Mouse (Mus musculus): ENCODE results near the gene Kcmf1.

Kcmf1 gene

DNA sequence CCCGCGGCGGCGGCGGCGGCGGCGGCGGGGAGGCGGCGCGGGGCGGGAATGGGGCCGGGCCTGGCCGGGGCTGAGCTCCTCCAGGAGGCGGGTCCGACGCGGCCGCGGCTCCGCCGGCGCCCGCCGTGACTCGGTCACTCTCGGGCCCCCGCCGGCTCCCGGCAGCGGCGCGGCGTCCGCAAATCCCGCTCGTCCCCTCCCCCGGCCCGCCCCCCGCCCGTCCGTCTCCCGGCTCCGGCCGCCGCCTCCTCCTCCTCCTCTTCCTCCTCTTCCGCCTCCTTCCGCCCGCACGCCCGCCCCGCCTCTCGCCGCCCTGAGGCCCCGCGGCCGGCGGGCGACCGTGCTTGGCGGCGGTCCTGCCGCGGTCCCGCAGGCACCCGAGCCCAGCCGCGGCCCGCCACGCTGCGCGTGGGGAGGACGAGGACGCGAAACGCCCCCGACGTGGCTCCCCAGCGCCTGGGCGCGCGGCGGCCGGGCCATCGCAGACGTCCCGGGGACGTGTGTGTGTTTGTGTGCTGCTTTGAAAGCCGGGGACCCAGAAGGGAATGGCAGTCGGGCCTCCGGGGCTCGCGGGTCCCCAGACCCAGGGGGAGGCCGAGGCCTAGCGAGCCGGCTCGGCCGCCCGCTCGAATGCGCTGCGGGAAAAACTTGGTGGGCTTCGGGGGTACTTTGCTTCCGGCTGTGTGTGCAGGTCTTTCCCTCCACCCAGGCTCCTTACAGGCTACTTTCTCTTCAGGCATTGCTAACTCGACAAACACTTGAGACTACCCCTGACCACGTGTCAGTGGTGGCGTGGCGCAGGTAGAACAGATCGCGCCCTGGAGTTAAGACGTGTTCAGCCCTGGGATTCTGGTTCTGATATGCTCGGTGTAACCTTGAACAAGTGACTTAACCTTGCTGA is at the start of gene Kcmf1:
TSS of gene Kcmf1 (minus strand) at position 199 of the 901 bp plus-strand sequence.
- DNase-seq (ENCODE audit: low spot score), result peak; percentile 80

DNA sequence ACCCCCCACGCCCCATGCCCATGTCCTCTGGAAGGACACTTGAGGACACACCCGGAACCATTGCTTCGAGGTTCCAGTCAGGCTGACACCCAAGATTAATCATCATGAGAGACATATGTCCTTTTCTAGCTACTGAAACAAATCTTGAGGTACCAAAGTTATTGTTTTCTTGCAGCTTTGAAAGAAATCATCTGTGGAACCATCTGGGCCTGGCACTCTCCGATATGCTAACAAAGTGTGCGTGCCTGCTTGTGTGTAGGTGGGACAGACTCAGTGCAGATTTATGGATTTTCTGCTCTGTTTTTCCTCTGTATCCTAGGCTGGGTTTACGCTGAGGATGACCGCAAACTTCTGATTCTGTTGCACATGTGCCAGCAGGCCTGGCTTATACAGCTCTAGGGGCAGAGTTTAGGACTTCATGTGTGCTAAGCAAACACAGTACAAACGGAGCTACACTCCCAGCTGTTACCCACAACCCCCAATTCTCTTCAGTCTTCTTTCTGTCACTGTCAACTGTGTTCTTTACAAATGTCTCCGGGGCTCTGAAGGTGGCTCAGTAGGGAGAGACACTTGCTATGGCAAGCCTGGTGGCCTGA is 49.5 kb upstream of the Kcmf1 start:
- no peak for DNase-seq (ENCODE audit: low spot score)

DNA sequence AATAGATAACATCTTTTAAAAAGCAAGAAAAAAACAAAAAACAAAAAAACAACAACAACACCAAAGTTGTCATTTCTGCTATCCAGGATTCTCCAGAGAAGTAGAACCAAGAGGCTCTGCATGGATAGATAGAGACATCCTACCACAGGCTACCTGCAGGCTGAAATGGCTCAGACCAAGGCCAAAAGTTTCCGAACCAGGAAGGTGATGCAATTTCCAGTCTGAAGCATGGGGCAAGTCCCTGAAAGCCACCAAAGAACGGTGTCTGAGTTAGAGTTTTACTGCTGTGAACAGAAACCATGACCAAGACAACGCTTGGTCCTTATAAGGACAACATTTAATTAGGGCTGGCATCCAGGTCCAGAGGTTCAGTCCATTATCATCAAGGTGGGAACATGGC is 48.6 kb upstream of the Kcmf1 start:
- DNase-seq (ENCODE audit: low spot score), result no peak

DNA sequence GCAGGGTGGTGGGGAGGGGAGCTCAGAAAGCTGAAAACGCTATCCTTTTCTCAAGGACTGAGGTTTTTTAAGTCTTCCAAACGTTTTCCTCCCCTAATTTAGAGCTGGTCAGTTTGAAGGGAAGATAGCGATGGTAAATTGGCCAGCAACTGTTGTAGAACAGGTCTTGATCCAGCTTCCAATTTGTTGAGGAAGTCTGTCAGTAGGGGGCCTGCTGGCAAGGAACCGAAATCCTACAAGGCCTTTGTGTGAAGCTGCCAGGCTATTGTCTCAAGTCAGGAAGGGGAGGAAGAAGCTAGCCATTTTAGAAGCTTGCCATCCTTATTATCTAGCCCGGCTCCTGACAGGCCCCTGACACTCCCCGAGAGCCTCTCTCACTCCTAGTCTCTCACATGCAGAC is 48.2 kb upstream of the Kcmf1 start:
- DNase-seq (ENCODE audit: low spot score), result no peak

DNA sequence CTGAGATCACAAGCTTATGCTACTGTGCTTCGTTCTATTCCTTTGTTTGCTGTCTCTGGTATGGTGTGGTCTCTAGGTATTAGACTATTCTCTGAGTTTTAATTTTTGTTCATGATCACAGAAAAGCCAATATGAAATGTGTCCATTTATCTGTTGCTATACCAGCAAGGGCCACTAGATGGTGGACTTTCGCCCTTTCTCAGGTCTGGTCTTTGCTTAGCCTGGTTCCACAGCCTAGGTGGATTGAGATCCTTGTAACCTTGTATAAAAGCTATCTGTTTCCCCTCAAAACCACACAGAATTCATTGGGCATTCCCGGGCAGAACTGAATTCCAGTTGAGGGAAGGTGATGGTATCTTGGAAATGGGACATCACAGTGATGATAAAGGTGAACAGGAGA is 40.7 kb upstream of the Kcmf1 start:
- DNase-seq (ENCODE audit: low spot score), result no peak

DNA sequence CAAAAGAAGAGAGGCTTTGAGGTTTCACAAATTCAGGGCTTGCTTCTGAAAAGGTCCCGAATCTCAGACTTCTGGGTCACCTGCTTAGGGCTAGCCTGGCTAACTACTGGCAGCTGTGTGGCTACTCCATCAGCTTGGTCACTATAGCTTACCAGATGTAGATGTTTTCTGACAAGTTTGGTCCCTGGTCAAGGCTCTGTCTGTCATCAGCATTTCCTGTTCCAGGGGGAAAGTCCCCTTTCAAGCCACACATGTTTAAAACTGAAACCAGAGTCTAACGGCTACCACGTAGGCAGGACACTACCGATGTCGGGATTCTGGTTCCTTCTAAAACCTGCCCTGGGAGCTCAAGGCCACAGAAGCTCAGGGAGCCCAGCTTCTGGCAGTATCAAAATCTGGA is 38.1 kb upstream of the Kcmf1 start:
- DNase-seq (ENCODE audit: low spot score), result no peak

DNA sequence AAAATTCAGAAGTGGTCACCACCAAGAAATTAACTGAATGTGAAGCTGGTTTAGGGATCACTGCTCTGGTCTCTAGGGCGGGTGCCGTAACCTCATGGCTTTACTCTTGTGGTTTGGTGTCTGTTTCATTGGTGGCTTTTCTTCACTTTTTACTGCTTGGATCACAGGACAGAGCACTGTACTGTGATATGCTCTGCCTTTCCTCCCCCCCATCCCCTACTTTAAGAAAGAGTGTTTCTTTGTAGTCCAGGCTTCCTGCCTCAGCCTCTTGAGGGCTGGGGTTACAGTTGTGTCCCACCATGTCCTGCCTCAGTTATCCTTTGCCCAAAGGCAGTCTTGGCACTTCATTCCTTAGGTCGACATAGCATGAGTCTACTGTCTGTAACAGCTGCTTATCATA is 37.7 kb upstream of the Kcmf1 start:
- DNase-seq (ENCODE audit: low spot score), result no peak

DNA sequence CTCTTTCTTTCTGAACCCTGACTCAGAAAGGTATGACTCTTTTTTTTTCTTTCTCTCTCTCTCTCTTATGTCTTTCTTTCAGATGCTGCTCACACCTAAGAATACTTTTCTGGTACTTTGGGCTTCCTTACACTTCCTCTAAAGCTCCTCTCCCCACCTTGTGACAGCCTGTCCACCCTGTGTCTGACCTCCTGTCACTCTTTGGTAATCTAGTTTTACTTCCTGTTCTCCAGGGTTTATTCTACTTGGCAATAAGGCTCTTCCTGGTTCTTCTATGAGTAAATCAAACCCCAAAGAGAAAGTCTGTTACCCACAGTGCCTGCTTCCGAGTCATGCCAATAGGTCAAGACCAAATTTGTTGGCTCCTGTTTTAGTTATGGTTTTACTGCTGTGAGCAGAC is 33.2 kb upstream of the Kcmf1 start:
- no peak for DNase-seq (ENCODE audit: low spot score)

DNA sequence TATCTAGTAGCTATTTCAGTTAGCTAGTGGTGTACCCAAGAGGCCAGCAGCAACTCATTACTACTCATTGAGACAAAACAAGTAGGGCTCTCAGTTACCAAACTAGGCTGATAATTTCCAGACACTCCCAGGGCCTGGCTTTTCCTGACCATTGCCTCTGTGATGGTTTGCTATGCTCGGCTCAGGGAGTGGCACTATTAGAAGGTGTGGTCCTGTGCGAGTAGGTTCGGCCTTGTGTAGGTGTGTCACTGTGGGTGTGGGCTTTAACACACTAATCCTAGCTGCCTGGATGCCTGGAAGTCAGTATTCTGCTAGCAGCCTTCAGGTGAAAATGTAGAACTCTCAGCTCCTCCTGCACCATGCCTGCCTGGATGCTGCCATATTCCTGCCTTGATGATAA is 31.8 kb upstream of the Kcmf1 start:
- DNase-seq (ENCODE audit: low spot score), result no peak

DNA sequence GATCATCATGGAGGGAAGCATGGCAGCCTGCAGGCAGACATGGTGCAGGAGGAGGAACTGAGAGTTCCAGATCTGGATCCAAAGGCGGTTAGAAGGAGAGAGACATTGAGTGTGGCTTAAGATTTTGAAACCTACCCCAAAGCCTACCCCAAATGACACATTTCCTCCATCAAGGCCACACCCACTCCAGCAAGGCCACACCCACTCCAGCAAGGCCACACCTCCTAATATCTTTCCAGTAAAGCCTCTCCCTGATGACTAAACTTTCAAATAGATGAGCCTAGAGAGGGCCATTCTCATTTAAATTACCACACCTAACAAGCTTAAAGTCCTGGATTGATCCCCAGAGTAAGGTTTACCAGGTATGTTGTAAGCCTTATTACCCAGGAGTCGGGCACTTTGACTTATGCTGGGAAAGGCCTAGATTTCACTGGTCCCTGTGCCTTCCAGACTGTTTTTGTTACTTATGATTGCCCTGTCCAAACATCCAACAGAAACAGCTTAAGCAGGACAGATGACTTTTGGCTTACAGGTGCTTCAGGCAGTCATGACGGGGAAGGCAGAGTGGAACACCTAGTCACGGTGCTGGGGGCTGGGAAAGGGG is 30.1 kb upstream of the Kcmf1 start:
- DNase-seq (ENCODE audit: low spot score), result no peak

DNA sequence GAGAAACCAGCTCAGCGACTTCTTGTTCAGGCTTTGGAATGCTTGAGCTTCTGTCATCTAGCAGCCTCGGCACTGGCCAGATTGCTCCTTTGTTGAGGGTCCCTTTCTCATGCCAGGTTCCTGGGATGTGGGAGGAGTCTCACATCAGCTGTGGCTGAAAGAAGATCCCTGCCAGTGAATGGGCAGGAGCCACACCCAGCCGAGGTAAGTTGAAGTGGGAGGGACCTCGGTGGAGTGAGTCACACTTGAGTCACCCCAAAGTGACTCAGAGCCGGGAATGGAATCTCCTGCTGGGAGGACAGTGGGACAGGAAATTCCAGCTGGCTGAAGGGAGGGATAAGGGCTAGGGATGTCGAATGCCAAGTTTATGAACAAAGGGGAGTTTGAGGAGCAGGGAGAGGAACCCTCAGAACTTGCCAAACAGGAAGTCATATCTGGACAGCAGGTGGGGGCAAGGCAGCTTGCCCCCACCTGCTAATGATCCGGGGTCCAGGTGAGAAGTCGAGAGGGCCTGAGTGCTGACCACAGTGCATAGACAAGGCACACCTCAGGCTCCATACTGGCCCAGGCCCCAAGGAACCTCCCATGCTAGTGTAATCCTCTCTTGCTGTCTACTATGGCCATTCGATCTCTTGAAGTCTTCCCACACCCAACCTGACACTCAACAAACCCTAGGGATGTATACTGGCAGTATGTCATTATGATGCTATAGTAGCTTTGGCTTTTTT is 27.1 kb upstream of the Kcmf1 start:
- no peak for DNase-seq (ENCODE audit: low spot score)

DNA sequence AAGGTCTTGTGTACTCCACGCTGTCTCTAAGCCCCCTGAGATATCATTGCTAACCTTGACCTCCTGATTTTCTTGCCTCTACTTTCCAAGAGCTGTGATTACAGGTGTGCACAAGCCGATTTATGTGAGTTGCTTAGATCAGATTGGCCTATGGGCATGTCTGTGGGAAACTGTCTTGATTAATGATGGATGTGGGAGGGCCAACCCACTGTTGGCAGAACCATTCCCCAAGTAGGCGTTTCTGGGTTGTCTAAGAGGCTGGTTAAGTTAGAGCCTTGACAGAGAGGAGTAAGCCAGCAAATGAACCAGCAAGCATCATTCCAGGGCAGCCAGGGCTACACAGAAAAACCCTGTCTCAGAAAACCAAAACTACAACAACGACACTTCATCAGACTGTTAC is 26.3 kb upstream of the Kcmf1 start:
- DNase-seq (ENCODE audit: low spot score), result no peak

DNA sequence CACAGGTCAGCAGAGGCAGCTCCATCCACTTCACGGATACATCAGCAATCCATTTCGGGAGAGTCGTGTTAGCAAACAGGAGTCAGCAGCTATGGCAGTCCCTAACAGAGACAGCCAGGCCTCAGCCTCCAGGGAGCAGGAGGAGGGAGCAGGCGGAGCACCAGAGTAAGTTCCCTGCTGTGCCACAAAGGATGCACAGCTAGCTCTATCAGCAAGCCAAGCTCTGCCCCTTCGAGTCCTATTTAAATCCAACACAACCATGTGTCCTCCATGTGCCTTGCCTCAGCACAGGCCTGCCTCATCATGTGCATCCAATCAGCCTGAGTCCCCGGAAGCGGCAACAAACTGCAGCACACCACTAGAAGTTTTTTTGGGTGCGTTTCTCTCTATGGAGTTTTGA is 23.6 kb upstream of the Kcmf1 start:
- DNase-seq (ENCODE audit: low spot score), result no peak

DNA sequence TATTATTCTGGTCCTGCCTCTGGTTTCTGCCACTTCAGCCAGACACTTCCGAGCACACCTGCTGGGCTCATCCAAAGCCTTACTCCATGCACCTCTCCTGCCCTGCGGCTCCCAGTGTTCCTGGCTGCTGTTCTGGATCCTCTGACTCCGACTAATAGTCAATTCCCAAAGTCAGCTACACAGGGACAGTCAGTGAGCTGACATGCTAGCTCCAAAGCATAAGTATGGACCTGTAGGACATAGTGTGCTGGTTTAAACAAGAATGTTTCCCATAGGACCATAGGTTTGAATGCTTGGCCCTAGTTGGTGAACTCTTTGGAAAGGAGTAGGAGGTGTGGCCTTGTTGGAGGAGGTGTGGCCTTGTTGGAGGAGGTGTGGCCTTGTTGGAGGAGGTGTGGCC is 21.3 kb upstream of the Kcmf1 start:
- no peak for DNase-seq (ENCODE audit: low spot score)

DNA sequence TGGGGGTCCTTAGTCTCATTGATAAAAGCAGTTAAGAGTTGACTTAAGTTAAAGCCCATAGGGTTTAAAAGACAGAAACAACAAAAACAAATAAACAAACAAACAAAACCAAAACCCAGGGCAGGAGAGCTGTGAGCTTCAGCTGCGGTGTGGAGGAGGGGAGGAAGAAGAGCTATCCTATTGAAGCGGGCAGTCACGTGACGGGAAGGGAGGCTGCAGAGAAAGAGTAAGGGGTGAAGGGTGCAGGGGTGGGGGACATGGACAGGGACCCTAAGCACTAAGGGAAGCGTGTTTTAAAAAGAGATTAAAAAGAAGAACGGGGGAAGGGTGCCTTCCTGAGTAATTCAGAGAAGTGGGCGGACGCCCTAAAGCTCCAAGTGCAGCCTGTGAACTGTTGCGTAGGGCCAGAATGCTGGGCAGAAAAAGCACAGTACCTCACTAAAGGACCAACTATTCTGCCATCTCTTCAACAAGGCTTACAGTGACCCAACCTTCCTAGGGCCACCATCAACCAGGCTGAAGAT is 18.8 kb upstream of the Kcmf1 start:
- no peak for DNase-seq (ENCODE audit: low spot score)

DNA sequence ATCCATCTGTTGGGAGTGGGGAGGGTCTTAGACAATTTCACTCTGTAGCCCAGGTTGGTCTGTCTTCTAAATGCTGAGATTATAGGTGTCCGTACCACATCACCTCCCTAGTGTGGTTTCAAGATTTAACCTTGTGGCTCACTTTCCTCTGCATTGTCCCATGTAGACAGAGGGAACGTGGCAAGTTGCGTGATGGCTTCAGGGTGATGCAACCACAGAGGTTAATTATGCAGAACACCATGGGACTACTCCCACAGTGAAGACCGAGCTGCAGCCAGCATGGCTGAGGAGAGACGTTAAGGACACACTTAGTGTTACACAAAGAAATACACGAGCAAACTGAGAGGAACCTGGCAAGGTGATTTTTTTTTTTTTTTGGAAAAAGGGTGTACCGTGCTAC is 16.6 kb upstream of the Kcmf1 start:
- DNase-seq (ENCODE audit: low spot score), result no peak

DNA sequence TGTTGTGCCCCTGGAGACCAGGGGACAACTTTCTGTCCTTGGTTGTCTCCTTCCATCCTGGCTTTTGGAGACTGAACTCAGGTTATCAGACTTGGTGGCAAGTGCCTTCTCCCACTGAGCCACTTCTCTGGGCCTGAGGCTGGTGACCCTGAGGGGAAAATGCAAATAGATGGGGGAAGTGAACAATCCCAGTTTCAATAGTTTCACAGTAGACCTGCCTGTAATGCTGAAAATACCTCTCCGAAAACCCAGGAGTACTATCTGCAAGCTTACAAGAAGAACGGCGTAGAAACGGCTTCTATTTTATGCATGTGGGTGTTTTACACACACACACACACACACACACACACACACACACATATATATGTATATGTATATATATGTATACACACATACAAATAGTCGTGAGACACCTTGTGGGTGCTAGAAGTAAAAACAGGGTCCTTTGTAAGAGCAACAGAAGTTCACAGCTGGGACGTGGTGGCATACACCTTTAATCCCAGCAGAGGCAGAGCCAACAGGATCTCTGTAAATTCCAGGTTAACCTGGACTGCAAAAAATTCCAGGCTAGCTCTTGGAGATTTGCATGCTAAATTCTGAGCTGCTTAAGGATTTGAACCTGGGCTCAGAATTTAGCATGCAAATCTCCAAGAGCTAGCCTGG is 14.4 kb upstream of the Kcmf1 start:
- no peak for DNase-seq (ENCODE audit: low spot score)

DNA sequence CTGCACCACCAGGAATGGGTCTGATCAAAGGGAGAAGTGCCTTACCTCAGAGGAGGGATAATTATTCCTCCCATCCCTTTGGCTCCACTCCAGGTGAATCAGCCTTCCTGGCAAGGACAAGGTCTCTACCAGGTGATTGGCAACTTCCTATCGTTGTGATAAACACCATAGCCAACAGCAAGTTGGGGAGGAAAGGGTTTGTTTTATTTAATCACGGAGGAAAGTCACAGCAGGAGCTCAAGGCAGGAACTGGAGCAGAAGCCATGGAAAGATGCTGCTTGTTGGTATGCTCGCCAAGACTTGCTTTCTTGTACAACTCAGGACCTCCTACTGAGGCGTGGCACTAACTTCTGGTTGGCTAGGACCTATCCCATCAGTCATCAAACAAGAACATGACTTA is 11.5 kb upstream of the Kcmf1 start:
- no peak for DNase-seq (ENCODE audit: low spot score)

DNA sequence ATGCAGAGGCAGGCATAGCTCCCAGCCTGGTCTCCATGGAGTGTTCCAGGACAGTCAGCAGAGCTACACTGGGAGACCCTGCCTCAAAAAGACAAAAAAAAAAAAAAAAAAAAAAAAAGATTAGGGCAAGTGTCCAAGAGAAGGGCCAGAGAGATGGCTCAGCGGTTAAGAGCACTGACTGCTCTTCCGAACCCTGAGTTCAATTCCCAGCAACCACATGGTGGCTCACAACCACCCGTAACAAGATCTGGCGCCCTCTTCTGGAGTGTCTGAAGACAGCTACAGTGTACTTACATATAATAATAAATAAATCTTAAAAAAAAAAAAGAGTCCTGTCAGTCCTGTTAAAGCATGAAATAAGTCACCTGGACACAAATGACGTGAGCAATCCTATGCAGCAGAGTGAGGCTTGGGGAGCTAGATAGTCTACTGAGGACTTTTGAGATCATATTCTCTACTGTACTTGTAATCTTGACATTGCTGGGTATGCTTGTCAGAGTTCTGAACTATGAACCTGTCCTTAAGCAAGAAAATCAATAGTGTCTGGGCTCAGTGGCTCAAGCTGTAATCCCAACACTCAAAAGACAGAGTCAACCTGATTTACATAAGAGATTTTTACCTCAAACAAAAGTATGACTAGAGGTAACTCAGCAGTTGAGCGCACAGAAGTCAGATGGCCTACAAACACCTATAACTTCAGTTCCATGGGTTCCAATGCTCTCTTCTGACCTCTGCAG is 2.6 kb upstream of the Kcmf1 start:
- DNase-seq (ENCODE audit: low spot score), result no peak

DNA sequence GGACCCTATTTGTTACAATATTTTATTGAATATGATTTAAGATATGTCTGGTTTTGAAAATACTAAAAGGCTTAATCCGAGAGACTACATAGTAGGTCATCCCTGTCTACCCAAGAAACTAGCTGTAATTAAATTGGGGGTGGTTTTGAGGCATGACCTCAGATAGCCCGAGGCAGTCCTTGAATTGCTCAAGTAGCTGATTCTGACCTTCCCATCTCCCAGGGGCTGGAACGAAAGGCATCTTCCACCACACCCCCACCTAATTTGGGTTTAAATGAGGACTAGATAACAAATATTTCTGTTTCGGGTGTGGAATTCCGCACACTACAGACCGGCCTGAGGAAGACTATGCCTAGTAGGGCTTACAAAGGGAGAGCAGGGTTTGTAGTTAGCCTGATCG is 1.2 kb upstream of the Kcmf1 start:
- DNase-seq (ENCODE audit: low spot score), result peak; percentile 18

DNA sequence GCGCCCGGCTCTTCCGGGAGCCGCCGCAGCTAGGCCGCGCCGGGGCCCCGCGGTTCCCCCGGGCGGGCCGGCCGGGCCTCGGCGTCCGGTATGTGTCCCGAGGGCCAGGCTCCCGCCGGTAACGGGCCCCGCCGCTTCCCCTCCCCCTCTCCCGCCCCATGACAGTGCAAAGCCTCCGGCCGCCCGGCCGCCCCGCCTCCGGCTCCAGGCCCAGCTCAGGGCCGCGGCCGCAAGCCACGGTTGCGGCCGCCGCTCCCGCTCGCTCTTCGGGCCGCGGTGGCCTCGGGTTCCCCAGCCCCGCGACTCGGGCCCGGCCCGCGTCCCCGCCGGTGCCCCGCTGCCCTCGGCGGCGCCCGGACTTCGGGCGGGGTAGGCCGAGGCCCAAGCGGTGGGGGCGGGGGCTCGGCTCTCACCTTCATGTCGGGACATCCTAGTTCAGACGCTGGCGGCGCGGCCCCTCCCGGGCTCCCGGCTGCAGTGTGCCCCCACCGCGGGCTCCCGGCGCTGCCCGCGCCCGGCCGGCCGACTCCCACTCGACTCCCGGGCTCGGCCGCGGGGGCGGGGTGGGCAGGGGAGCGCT is 488 bp downstream of the Kcmf1 start:
- peak; percentile 83 for DNase-seq (ENCODE audit: low spot score)

All from testis, postnatal 14 days (tissue).